Mouse (Mus musculus) embryonic stem cell, embryonic (primary cell): Measurements from ENCODE around the gene Abhd12.

Experiments
- CTCF ChIA-PET, 4 experiments: fragments of 300-600 bp in 2 of 4; fragments of 350-600 bp in 2 of 4; sonication (Branson Sonifier 250); formaldehyde crosslinking; loops; one replicate each; lab custom pipeline; 2022; ENCODE audit warnings: inconsistent platforms in 2 of 4; lab: Charles Lee
- POLR2A ChIA-PET, 4 experiments: fragments of 300-600 bp in 2 of 4; fragments of 350-600 bp in 2 of 4; sonication (Branson Sonifier 250); formaldehyde crosslinking; loops; one replicate each; lab custom pipeline; 2022; ENCODE audit warnings: antibody characterized with exemption in 4 of 4, inconsistent platforms in 1 of 4; lab: Charles Lee

Gene Abhd12

DNA sequence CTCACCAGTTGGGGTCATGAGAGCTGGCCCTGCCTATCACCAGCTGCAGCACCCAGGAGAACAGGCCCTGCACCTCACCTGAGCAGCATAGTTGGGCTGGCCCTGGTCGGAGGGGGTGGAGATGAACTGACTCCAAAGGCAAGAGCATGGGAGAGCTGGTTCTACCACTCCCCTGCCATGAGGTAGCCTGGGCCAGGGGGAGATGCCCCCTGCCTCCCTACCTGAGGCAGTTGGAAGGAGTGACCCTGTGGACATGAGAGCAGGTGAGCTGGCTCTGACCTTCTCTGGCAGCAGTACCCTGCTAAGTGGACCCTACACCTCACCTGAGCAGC is 19.8 kb downstream of the Abhd12 start:
- CTCF ChIA-PET, result interaction anchor here in 1 of 4 experiments (0.6 kb wide), 1 partner anchor 70 kb away, joined by 5 read pairs; no protein-coding TSS in a partner anchor
- POLR2A ChIA-PET, result interaction anchor here in 2 of 4 experiments (0.6 to 2.5 kb wide), 7 partner anchors 10 to 154 kb away, joined by 3 to 13 read pairs (median 4); partner anchors contain the start of genes Abhd12 (in 2 of the 2), Gins1 (in 1 of the 2), Nanp (in 1 of the 2) and Ninl (in 1 of the 2)

DNA sequence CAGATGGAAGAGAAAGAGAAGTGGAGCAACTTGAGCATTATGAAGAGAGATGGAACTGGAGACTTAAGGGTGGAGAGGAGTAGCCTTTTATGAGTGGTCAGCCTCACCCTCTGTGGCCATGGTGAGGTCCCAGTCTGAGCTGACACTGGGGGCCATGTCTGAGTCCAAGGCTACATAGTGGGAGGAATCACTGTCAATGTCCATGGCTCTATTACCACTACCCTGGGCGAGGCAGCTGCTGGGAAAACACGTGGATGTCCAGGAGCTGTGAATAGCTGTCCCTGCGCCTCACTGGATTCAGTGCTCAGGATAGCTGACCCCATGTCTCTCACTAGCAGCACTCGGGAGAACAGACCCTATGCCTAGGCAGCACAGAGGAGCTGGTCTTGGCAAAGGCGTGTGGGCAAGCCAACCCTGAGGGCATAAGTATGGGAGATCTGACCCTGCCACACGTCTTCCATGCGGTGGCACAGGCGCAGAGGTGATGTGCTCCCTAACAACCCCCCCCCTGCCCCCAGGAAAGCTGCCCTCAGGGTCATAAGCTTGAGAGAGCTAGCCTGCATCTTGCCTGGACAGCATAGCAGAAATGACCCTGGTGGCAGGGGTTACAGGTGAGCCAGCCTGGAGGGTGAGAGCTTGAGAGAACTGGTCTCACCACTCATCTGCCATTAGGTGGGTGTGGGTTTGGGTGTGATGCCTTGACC is 20.3 kb downstream of the Abhd12 start:
- ChIA-PET POLR2A (interaction anchor here in 2 of 4 experiments (0.6 to 2.5 kb wide), 6 partner anchors 9 to 155 kb away, joined by 3 to 13 read pairs (median 4); partner anchors contain the start of genes Abhd12 (in 2 of the 2), Gins1 (in 1 of the 2), Nanp (in 1 of the 2) and Ninl (in 1 of the 2)), CTCF (interaction anchor here in 1 of 4 experiments (0.6 kb wide), 1 partner anchor 69 kb away, joined by 5 read pairs; no protein-coding TSS in a partner anchor)

DNA sequence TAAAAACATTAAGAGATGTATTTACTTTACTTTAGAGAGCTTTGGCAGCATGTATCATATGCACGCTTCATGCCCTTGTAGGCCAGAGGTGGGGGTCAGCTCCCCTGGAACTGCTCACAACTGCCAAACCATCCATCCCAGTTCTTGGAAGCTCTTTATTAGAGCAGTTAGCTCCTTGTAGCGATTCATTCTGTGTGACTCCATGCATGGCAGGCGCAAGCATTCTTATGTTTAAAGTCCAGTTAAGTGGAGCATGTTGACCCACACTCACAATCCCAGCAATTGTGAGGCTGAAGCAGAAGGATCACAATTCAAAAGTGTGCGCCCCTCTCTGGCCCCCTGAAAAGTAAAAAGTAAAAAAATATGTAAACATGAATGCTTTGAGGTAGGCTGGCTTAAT is 27.0 kb downstream of the Abhd12 start:
- ChIA-PET CTCF (no interaction called here), POLR2A (interaction anchor here in 2 of 4 experiments (0.8 to 2.3 kb wide), 6 partner anchors 12 to 68 kb away, joined by 3 to 10 read pairs (median 4); partner anchors contain the start of genes Abhd12 (in 2 of the 2) and Gins1 (in 1 of the 2))

GRCm38 (mm10) chr2:150875226-150875625 is 29.3 kb downstream of the Abhd12 start:
- ChIA-PET POLR2A (interaction anchor here in 3 of 4 experiments (1.0 to 2.8 kb wide), 11 partner anchors 9 to 116 kb away, joined by 3 to 19 read pairs (median 5); partner anchors contain the start of genes Abhd12 (in 2 of the 3) and Gins1 (in 2 of the 3)), CTCF (no interaction called here)

DNA sequence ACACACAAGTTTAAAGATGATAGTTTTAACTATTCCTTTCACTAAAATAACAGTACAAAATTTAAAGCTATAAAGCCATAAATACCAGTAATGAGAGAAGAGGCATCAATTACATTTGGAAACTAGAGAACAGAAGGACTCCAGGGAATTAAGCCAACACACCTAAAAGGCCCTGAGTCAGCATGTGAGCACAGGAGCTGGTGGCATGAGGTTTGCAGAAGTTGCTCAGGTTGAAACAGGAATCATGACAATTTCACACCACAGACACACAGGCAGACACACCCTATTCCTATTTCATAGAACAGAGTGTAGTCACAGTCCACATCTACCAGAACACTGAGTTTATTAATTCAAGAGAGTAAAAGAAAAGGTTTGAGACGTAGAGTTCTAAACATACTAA is 30.0 kb downstream of the Abhd12 start:
- ChIA-PET POLR2A (interaction anchor here in 3 of 4 experiments (0.7 to 2.8 kb wide), 8 partner anchors 10 to 374 kb away, joined by 3 to 19 read pairs (median 4); partner anchors contain the start of genes Abhd12 (in 2 of the 3) and Gins1 (in 2 of the 3)), CTCF (interaction anchor here in 1 of 4 experiments (0.7 kb wide), 1 partner anchor 68 kb away, joined by 3 read pairs; no protein-coding TSS in a partner anchor)

- CTCF ChIA-PET, result no interaction called here
- POLR2A ChIA-PET, result interaction anchor here in 3 of 4 experiments (0.5 to 1.0 kb wide), 4 partner anchors 18 to 116 kb away, joined by 3 to 8 read pairs (median 4); no protein-coding TSS in a partner anchor
Observed at GRCm38 (mm10) chr2:150869446-150869845, 35.1 kb downstream of the Abhd12 start.

DNA sequence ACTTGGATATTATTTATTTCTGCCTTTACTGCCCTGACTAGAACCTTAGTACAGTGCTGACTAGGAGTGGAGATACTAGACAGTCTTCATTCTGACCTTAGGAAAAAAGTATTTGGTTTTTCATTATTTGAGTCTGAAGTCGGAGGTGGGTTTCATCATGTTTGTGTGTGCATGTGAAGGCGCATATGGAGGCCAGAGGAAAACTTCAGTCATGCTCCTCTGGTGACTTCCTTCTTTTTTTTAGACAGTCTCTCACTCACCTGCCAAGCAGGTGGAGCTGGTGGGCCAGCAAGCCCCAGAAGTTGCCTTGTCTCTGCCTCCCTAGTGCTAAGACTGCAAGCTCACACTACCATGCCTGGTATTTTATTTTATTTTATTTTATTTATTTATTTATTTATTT is 37.5 kb downstream of the Abhd12 start:
- POLR2A ChIA-PET, result interaction anchor here in 3 of 4 experiments (0.7 to 2.2 kb wide), 3 partner anchors 37 to 49 kb away, joined by 4 to 12 read pairs (median 11); partner anchors contain the start of genes Abhd12 (in 2 of the 3) and Gins1 (in 1 of the 3)

GRCm38 (mm10) chr2:150861128-150861527 is 43.4 kb downstream of the Abhd12 start:
- CTCF ChIA-PET, result interaction anchor here in 2 of 4 experiments (0.5 to 1.4 kb wide), 4 partner anchors 32 to 178 kb away, joined by 3 to 4 read pairs (median 3); partner anchors contain the start of genes Nanp (in 1 of the 2) and Ninl (in 1 of the 2)
- POLR2A ChIA-PET, result interaction anchor here in 2 of 4 experiments (0.9 to 2.1 kb wide), 8 partner anchors 8 to 109 kb away, joined by 3 to 7 read pairs (median 4); partner anchors contain the start of genes Abhd12 (in 2 of the 2) and Gins1 (in 1 of the 2)

More for the DNA sequence above, 37.5 kb downstream of the Abhd12 start:
- CTCF ChIA-PET, result interaction anchor here in 2 of 4 experiments (0.7 to 0.8 kb wide), 2 partner anchors 17 to 38 kb away, joined by 3 to 5 read pairs; partner anchors contain the start of gene Abhd12 (in 1 of the 2)

DNA sequence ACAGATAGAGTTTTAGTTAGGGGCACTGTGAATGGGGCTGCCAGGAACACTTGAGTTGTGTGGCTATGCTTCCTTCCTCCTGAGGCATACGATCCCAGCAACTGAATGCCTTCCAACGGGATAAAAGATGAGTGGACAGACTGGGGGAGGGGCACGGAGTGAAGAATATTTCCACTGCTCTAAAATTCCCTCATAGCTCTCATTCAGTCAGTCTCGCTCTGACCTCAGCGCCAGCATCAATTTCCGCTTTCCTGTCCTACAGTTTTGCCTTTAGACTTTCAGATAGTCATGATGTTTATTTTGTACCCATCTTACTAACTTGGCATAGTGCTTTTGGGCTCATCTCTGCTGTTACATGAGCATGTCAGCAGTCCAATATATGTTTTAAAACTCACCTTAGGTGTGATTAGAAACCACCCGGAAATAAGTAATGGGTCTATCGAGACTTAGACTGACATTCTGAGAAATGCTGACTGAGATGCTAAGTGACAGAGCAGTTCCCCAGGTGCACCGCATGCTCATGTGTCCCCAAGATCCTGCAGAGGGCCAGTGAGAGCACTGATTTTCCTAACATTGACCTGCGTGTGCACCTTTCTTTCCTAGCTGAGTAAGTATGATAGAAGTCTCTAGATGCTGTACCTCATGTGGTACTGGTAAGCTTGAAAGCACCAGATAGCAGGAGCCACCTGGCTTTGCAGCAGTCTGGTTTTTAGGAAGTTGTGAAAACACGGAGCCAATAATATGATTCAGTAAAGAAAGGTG is 44.7 kb downstream of the Abhd12 start:
- ChIA-PET CTCF (interaction anchor here in 1 of 4 experiments (1.4 kb wide), 1 partner anchor 33 kb away, joined by 3 read pairs; no protein-coding TSS in a partner anchor), POLR2A (interaction anchor here in 1 of 4 experiments (0.6 kb wide), 1 partner anchor 120 kb away, joined by 3 read pairs; no protein-coding TSS in a partner anchor)

DNA sequence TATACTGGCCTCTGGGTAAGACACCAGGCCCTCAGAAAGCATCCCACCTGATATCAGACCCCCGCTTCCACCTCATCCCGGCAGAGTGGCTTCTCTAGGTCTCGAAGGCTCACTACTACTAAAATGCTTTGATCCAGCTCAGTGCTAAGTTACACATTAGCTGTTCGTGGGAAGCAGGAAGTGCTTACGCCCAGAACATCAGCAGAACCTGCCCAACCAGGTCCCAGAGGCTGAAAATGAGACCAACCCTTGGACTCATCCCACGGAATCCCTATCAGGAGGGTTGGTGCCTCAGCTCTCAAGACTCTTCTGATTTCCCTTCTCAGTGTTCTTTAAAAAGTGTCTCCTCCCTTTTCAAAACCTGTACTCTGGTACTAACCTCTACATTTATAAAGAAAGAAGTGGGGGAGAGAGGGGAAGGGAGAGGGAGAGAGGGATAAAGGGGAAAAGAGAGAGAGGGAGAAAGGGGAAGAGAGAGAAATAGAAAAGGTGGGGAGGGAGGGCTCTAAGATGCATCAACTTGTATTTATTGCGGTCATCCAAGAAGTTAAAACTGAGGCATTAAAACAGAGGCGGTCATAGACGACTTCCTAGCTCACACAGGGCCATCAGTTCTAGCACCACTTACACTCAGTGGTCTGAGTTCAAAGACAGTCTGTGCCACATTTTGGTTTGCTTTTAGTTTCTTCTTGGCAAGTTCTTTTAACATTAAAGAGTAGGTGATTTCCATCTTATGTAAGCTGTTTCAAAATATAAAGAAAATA is 45.6 kb downstream of the Abhd12 start:
- POLR2A ChIA-PET, result interaction anchor here in 1 of 4 experiments (0.6 kb wide), 1 partner anchor 121 kb away, joined by 3 read pairs; no protein-coding TSS in a partner anchor
- CTCF ChIA-PET, result no interaction called here

DNA sequence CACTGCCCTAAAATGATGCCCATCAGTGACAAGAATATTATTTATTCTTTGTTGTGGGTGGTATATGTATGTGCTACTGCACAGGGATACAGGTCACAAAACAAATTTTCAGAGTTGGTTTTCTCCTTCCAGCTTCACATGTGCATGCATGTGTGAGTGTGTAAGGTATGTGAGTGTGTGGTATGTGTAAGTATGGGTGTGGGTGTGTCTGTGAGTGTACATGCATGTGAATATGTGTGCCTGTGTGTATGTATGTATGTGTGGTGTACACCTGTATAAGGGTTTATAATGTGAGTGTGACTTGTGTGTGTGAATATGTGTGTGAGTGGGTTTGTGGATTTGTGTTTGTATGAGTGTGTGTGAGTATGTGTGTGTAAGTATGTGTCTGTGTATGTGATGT is 49.4 kb downstream of the Abhd12 start:
- ChIA-PET POLR2A (interaction anchor here in 1 of 4 experiments (1.4 kb wide), 1 partner anchor 49 kb away, joined by 3 read pairs; the partner anchor contains the start of gene Abhd12), CTCF (no interaction called here)

DNA sequence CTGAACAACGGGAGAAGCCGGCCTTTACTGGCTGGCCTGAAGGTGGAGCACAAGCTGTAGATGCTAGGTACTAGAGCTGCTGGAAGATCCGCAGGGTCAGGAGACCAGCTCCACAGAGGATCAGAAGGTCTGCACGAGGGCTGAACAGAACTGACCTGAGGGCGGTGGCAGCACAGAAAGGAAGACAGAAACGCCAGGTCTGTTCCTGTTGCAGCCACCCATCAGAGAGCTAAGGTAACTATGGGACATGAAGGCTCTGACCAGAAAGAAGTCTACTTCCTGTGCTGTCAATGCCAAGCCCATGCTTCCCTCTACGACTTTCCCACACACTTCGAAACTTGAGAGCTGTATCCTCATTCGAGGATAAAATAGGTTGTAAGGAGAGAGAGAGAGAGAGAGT is 53.3 kb downstream of the Abhd12 start:
- ChIA-PET POLR2A (interaction anchor here in 3 of 4 experiments (0.6 to 2.6 kb wide), 9 partner anchors 12 to 188 kb away, joined by 3 to 17 read pairs (median 5); partner anchors contain the start of genes Abhd12 (in 1 of the 3), Gins1 (in 1 of the 3), Nanp (in 1 of the 3) and Ninl (in 1 of the 3)), CTCF (interaction anchor here in 1 of 4 experiments (1.7 kb wide), 1 partner anchor 10 kb away, joined by 10 read pairs; no protein-coding TSS in a partner anchor)

DNA sequence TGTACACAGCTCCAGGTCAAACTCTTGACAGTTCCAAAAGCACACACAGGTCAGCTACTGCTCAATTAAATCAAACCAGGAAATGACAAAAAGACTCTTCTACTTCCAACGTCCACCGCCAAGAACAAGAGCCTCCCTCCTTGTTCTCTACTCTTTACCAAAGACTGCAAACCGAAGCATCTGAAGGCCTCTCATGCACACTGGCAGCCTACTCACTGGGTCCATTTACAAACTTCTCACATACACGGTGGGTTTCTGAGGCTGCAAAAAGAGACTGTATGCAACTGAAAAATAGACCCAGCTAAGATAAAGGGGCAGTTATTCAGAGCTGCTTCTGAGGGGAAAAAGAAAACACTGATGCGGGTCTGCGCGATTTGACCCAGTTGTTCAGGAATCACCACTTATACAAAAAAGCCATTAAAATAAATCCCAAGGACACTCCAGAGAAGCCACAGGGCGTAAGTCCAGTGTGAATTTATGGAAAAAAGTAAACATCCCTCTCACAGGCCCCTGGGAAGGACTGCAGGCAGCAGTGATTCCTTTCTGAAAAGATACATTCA is 57.0 kb downstream of the Abhd12 start:
- CTCF ChIA-PET, result no interaction called here
- POLR2A ChIA-PET, result interaction anchor here in 2 of 4 experiments (0.6 to 3.3 kb wide), 3 partner anchors 10 to 62 kb away, joined by 3 to 16 read pairs (median 3); partner anchors contain the start of gene Abhd12 (in 1 of the 2)

DNA sequence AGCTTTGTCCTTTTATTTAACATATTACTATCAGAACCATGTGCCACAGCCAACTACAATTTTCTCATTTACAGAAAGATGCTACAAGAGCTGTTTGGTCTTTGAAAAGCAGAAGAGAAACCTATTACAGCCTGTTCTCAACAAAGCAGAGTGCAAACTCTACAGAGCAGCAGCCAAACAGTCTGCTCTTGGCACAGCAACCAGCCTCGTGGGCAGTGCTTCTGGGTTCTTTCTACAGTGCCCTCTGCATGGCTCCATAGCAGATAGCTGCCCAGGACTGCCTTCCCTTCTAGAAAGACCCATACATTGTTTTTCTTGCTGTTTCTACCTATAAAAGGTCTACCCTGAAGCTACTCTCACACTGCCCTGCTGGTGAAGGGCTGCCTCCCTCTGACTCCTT is 59.7 kb downstream of the Abhd12 start:
- ChIA-PET POLR2A (interaction anchor here in 1 of 4 experiments (1.0 to 1.3 kb wide), 2 partner anchors 18 to 29 kb away, joined by 3 to 4 read pairs; no protein-coding TSS in a partner anchor), CTCF (no interaction called here)

GRCm38 (mm10) chr2:150842049-150842461 is 62.5 kb downstream of the Abhd12 start:
- POLR2A ChIA-PET, result interaction anchor here in 3 of 4 experiments (0.8 to 2.7 kb wide), 15 partner anchors 10 to 197 kb away, joined by 3 to 13 read pairs (median 5); partner anchors contain the start of genes Abhd12 (in 2 of the 3), Nanp (in 1 of the 3) and Ninl (in 1 of the 3)

GRCm38 (mm10) chr2:150841109-150841508 is 63.4 kb downstream of the Abhd12 start:
- CTCF ChIA-PET, result interaction anchor here in 2 of 4 experiments (0.7 to 2.2 kb wide), 6 partner anchors 10 to 141 kb away, joined by 3 to 10 read pairs (median 4); partner anchors contain the start of gene Entpd6 (in 1 of the 2)
- POLR2A ChIA-PET, result interaction anchor here in 2 of 4 experiments (0.9 to 2.7 kb wide), 12 partner anchors 10 to 168 kb away, joined by 3 to 13 read pairs (median 5); partner anchors contain the start of gene Abhd12 (in 2 of the 2)

More at GRCm38 (mm10) chr2:150842049-150842461, 62.5 kb downstream of the Abhd12 start:
- CTCF ChIA-PET, result interaction anchor here in 1 of 4 experiments (1.4 to 2.2 kb wide), 2 partner anchors 9 to 13 kb away, joined by 5 to 10 read pairs; no protein-coding TSS in a partner anchor
